Mouse (Mus musculus) T-helper 17 cell (primary cell): ENCODE results near the gene Dock4.

Experiments
- in situ Hi-C, 2 experiments: fragments of 300-600 bp; cut with MboI, MseI; formaldehyde crosslinking; loops; 1 replicate in 1 of 2; 2 replicates in 1 of 2; pipeline ENCODE4 v1.15.1; 2025; ENCODE audit warnings: high pct_unique_total_duplicates in 2 of 2

The Dock4 gene

DNA sequence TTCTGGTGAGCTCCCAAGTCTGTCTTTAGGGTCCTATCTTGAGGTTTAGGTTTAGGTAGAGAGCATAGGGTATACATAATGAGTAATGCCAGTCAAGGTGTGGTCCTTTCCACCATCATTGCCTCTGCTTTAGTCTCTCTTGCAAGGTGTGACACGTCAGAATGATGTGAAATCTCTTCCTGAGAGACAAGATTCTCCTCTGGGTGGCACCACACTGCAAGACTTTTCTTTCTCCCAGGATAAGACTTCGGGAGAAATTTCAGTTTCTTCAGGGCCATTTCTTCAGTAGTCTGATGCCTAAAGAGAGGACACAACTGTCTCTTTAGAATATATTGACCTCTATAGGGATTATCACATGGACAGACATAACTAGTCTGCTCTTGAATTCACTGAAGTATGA, 282.6 kb downstream of the Dock4 start:
- in situ Hi-C loops: no loop called here

DNA sequence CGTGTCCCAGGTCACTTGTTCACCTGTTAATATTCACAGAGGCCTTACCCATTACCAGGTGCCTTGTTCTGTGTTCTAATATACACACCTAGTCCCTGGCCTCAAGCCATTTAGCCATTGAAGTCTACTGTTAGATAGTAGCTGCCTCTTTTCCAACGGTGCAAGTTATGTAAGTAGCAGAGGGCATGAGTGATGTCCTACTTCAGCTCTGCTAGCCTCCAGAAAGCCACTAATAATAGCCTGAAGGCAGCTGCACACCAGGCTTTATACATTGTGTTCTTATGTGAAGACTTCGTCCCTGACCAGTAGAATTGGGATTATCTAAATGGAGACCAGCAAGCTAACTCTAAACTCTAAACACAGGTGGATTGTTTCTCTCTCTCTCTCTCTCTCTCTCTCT, 285.0 kb downstream of the Dock4 start:
- in situ Hi-C loops: no loop called here

DNA sequence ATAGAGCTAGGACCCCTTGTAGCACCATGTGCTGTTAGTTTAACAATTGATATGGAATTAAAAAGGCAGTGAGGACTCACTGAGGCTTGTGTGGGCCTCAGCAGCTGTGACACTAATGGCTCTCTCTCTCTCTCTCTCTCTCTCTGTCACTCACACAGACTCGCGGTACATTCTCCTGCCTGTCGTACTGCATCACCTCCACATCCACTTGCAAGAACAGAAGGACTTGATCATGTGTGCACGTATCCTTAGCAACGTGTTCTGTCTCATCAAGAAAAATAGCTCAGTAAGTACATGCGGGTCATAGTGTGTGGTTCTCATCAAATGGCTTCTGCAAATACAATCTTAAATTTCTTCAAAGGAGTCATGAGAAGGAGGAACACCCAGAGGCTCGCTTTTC, 299.7 kb downstream of the Dock4 start:
- in situ Hi-C loops: no loop called here

DNA sequence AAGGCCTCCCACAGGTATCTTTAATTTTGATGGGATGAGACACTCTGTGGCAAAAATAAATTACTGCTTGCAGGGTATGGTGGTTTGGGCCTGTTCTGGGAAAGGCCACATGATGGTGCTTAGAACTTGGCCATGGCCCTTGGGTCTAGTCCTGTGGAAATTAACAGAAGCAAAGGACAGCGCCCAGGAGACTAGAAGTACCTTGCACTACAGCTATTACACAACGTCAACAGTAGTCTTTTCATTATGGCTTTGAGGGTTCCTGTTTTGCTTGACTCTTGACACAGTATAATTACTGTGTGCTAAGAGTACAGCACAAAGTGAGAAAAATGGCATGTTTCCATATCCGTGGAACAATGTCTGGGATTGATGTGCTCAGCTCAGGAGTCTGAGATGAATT, 300.3 kb downstream of the Dock4 start:
- in situ Hi-C loops: no loop called here

DNA sequence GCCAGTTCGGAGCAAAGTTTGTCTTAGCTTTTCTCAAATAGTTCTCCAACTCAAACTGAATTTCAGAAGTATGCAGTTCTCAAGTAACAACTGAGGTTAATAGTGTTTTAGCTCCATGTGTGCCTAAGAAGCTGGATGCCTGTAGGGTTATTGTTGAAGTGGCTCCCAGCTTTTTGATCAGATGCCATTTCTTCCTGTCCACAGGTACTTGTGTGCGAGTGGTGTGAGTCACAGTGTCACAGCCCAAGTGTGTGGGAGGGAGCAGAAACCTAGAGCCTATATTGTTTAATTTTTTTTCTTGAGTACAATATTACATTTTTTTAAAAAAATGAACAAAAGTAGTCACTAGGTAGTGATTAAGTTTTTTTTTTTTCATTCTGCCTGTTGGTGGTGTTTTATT, 313.5 kb downstream of the Dock4 start:
- in situ Hi-C loops: no loop called here

DNA sequence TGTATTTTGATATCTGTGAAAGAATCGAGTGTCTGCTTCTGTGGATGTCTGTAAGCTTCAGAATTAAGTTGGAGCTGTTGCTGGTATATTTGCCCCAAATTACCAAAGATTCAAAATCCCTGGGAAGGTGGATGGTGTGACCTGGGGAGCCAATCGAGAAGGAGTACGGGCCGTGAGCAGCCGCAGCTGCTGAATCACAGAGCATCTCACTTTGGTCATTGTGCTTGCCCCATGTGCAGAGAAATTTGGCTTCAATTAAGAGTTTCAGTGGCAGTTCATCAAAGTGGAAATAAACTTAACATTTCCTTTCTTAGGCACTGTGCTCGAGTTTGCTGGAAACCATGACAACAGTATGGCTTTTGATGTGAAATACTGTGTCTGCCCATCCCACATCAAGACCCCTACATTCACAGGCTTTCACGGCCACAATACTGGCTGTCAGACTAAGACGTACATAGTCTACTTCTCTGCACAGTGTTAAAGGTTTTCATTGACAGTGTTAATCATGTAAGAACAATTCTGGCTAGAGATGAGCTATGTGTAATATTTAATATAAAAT, 321.6 kb downstream of the Dock4 start:
- in situ Hi-C loops: no loop called here

DNA sequence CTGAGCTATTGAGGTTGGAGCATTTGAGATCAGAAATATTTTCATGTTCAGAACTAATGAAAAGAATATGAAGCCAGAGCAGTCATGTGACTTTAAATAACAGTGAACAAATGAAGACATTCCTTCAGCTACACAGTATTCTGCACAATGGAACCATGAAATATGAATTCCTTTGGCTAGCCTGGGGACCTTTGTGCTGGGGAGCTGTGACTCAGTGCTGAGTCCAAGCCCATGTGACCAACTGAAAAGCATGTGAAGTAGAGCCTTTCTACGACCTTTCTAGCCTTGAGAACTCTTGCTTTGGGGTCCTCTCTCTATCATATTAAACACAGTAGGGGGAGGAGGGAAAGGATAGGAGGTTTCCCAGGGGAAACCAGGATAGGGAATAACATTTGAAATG, 327.3 kb downstream of the Dock4 start:
- in situ Hi-C loops: no loop called here

DNA sequence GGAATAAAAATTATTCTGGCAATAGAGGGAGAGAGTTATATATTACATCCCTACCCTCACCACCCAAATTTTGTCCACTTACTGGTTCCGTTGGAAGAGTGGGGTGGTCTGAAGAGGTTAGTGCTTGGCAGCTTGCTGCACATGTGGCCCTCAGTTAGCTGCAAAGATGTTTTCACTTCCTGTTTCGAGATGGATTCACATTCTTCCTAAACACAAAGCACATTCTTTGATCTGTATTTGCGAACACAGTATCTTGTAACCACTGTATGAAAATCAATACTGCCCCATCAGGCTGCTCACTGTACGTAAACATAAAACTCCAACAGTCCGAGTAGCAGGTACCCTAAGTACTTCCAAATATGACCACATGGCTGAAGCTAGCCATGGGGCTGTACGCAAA, 335.8 kb downstream of the Dock4 start:
- in situ Hi-C loops: no loop called here

DNA sequence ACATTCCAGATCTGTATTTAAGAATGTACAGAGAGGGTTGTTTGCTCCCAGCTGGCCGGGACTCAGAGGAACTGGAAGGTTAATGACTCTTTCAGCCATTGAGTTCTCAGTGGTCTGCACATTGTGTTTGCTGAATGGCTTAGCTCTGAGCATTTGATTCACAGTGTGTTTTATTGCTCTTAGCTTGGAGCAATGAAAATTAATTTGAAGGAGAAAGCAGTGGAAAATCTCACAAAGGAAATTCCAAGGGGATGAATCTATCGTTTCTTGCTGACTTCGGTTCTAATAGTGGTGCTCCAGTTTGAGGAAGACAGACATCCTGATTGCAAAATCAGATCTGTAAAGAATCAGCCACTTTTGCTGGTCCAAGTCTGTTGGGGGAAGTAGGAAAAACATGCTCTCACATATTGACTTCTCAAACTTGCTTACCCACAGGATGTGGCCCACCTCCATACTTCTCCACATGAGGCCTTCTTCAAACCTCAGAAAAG, 342.9 kb downstream of the Dock4 start:
- in situ Hi-C loops: no loop called here

DNA sequence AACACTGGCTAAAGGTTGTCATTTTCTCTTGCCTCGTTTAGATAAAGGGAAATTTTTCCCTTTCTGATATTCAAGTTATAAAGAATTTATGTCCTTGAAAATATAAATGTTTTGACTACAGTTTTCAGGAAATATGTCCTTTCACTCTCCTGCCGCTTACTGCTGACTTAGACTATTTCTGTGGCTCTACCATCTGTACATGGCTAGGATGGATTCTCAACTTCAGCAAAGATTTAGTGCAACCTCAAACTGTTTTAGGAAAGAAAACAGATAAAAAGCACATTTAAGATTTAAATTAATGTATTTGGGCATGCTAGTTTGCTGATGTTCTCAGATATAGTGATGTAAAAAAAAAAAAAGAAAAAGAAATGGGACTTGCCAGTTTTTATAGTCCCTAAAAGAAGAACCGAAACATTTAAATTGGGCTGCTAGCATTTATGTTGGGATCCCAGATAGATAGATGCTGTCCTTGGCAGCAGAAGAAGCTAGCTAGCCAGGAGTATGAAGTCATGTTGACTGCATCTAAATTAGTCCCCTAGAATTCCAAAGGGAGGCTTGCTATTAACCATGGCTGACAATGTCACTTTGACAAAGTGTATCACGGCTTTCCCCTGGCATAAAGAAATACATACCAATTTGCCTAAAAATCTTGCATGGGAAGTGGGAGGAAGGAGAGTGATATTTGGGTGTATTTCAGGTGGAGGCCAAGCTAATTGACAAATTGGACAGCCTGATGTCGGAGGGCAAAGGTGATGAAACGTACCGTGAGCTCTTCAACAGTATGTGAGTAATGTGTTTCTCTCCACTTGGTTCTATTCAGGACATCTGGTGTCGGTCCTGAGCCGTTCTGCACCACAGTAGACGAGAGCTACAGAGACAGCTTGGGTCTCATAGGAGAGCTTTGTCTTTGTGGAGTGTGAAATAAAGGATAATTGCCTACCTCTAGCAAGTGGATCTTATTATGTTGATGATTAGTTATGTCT, 343.9 kb downstream of the Dock4 start:
- in situ Hi-C loops: no loop called here

DNA sequence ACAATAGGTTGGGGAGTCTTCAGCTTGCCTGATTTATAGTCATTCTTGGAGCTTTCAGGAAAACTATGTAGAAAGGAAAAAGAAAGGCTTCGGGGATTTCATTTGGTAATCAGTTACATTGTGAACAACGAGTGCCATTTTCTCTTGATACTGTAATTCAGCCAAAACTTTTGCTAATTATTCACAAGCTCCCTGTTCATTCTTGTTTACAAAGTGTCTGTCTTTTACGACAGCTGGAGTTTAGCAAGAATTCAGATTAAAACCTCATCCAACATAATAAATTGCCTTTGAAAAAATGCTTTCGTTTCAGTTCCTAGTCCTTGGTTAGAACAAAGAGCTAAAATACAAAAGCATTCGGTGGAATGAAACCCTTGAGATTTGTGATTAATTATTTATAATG, 345.5 kb downstream of the Dock4 start:
- in situ Hi-C loops: no loop called here

DNA sequence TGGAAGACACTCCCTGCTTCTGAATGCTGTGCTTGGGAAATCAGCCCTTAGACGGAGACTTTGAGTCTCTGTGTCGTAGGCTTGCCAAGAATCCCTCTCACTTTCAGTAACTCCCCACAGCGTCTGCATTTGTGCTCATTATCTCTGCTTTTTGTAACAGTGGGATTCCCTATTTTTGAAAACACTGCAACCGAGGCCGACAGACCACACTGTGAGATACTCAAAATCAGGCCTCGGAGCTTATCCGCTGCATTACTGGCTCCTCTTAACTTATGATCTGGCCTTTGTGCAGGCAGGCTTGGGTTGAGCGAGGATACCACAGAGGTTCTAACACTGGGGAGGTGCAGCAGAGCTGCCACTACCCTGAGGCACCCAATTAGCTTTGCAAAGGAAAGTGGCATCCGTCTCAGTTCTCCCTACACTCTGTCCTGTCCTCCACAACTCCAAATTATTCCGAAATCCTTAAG, 346.5 kb downstream of the Dock4 start:
- in situ Hi-C loops: no loop called here

DNA sequence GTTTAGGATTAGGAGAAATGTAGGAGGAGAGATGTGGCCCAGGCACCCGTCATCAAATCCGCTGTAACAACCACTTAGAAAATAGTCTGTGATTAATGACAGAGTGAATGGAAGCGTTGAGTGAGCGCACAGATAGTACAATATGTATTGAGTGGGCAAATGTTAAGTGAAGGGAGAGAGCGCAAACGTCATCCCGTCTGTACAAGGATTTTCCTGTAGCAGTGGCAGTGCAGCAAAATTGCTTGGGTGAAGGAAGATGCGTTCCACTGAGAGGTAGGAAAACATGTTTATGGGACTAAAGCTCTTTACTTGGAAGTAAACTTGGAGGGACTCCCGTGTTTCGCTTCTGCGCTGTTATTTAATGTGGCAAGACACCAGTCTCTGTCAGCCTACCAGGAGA, 348.3 kb downstream of the Dock4 start:
- in situ Hi-C loops: no loop called here

DNA sequence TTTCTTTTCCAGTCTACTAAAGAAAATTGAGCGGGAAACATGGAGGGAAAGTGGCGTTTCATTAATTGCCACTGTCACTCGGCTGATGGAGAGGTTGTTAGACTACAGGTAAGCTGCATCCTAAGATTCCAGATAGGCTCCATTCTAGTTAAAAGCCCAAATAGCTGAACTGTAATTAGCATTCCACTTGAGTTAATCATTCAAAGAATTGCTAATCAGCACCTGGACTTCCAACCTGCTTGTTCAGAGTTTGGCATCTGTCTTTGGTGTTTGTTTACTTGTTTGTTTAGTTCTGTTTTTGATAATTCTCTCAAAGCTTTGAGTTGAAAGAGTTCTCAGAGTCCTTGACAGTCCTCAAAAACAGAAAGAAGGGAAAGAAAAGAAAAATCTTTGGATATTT, 349.0 kb downstream of the Dock4 start:
- in situ Hi-C loops: no loop called here

DNA sequence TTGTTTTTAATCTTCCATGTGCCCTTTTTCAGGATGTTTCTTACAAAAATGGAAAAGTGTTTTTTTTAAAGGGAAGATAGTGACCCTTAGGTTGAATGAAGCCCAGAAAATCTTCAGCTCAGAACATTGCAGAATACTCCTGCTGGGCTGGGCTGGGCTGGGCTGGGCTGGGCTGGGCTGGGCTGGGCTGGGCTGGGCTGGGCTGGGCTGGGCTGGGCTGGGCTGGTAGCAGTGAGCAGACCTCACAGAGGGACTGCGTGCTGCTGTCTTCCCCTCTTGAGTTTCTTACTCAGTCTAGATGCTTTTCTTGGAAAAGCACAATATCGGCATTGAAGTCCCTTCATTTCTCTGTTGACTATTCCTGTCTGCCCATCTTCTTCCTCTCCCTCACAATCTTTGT, 350.0 kb downstream of the Dock4 start:
- in situ Hi-C loops: no loop called here

DNA sequence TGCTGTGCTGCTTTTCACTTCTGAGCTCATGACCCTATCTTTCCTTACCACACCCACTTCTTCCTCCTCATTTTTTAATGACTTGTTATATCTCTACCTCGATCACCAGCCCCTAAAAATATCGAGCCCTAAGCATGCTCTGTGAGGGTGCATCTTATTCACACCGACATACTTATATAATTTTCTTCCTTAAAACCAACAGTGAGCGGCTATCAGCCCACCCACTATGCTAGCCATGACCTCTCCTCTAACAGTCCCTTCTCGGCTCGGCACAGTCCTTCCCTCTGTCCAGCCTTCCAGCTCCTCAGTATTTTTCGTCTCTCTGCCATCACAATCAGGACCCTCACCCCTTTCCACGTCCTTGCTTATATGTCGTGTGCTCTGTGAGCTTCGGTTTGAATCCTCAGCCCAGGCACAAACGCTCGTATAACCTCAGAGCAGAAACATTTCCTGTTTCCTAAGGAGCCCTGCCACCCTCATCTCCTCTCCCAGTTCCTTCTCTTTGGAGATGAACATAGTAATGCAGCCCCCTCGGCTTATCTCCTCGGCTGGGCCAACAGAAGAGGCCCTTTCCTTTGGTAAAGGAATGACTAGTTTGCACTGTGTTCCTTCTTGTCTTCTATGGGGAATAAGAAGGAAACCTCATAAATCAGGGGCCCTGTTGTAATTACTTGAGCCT, 351.2 kb downstream of the Dock4 start:
- in situ Hi-C loops: no loop called here

DNA sequence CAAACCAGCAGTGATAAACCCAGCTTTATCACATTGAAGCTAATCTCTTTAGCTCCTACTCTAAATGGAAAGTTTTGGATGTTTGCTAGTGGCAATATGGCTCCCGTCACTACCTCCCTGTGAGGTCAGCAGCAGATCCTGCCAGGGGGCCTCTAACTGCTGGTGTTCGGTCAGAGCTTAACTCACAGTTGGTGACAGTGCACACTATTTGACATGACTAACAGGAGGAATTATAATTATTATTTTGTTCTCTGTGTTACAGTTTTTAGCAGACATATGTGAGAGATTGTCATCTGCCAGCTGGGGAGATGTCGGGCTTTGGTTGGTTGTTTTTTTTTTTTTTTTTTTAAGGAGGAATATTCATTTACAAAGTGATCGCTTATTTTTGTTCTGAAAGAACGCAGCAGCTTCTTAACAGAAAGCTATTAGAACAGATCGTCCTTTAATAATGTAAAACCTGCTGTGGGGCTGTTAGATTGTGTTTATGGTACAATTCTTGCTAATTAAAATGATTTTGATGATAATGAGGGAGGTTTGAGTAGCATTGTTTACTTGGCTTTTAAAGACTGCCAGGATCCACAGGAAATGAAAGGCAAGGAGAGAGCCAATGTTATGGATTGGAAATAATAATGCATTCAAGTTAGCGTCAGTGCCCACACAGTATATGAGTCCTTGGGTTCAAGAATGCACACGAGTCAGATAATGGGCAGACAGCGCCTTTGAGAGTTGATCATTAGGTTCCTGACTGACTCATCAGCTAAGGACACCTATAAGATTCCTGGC, 352.0 kb downstream of the Dock4 start:
- in situ Hi-C loops: no loop called here

DNA sequence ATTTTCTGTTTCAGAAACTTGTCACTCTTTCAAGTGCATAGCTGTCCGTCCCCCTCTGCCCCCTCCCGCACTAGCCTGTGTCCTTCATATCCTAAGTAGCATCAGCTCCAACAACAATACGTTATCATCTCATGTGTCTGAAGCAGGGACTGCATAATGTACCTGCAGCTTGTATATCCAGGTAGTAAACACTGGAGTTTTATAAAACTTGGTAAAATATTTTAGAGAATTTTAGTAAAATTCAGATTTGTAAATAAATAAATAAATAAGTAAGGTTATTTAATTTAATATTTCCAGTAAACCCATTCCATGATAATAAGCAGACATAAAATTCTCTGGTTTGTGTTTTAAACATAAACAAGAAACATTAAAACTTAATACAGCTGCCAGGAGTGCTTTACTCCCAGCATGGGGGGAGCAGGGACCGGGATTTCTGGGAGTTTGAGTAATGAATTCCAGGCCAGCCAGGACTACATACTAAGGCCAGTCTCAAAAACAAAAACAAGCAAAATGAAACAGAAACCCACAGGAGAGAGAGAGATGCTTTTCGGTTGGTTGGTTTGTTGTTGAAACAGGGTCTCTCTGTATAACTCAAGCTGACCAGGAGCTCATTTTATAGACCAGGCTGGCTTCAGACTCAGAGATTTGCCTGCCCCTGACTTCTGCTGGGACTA, 352.7 kb downstream of the Dock4 start:
- in situ Hi-C loops: no loop called here

DNA sequence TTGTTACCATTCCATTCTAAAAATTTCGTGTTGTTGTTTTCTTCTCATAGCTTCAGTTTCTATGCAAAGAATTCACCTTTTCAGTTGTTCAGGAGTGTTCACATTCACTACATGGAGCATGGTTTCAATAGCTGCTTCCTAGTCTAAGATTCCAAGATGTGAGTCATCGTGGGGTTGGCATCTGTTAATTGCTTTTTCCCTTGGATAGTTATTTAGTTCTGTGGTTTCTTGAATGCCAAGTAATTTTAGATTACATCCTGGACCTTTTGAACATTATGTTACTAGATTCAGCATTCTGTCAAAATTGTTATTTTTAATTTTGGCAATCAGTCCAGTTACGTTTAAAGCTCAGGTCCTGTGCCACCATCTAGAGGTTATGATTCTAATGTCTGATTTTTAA, 355.7 kb downstream of the Dock4 start:
- in situ Hi-C loops: no loop called here

DNA sequence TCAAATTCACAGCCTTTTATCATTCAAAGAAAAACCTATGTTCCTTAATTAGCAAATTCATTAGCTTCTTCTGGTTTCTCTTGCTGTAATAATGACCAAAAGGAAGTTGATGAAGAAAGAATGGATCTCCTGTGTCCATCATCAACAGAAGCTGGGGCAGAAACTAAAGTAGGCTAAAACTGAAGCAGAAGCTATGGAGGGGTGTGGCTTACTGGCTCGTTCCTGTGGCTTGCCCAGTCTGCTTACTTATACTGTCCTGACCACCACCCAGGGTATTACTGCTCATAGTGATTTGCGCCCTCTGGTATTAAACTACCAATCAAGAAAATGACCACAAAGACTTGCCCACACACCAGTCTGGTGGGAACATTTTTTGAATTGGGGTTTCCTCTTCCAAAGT, 359.5 kb downstream of the Dock4 start:
- in situ Hi-C loops: loop anchor here in 1 of 2 experiments (5.0 kb wide), 1 partner anchor 543 kb away; no protein-coding TSS in a partner anchor

DNA sequence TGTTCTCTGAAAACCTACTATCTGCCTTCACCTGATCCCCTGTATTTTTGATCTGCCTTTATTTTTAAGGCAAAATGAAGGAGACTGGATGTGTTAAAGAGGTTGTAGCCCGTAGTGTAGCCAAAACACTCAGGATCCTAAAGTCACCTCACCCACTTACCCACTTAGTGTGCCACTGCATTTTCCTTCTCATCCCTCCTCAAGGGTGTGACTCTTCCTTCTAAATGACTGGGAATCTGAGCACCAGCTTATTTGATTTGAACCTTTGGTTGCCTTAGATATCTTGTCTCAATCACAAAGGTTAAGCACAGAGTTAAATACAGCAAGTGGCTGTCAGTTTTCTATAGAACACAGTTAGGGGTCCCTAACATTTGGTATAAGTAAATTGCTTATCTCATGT, 362.2 kb downstream of the Dock4 start:
- in situ Hi-C loops: loop anchor here in 1 of 2 experiments (5.0 kb wide), 1 partner anchor 546 kb away; no protein-coding TSS in a partner anchor
